Comparison of ENCODE assay signal across 8 mouse cellular contexts in genomic region chr6:17307461-17308115, GRCm38 (mm10). TPM values are rescaled to one million over a fixed set of nuclear protein-coding genes. Genes with fewer than 3 reads are reported as not detected.
A peak's percentile ranks its signal among the peaks of the same experiment; 100 is the strongest.
DNase-seq lines count a peak whose midpoint lies in the region; ATAC-seq and TF ChIP-seq lines count a peak whose summit lies in the region.

No protein-coding gene starts in this region.

- peak; percentile 57 for DNase-seq in brain, embryonic 14.5 days (ENCODE audit: low read depth)
- peak; percentile 78 to 79 for DNase-seq in heart, postnatal 10 days
- DNase-seq in kidney, postnatal 25 days: peak; percentile 78 to 85
- peak; percentile 31 for DNase-seq in thymus, postnatal 25 days

- H3K9me3 ChIP-seq in forebrain, embryonic 15.5 days: no peaks in the 10 kb centered on the region
- H3K9me3 ChIP-seq in lung, embryonic 15.5 days: no peaks in the 10 kb centered on the region
- H3K9me3 ChIP-seq in neural tube, embryonic 15.5 days (replicated peaks): no peaks in the 10 kb centered on the region

- TF ChIP-seq POLR2A in brain, embryonic 14.5 days (IDR thresholded peaks at IDR 0.05; ENCODE audit: borderline replicate concordance, extremely low read depth, insufficient read depth, insufficient read length, poor library complexity, severe bottlenecking): no peak

- TF ChIP-seq CTCF in brain, embryonic 14.5 days (IDR thresholded peaks at IDR 0.05; ENCODE audit: borderline replicate concordance, extremely low read depth, insufficient read depth, insufficient read length): peak; percentile 69

- WGBS in forebrain, embryonic 15.5 days: 3% methylated on average over 31 of the region's 31 CpGs
- 2% methylated on average over 30 of the region's 31 CpGs for WGBS in lung, embryonic 15.5 days
- 3% methylated on average over 31 of the region's 31 CpGs for WGBS in neural tube, embryonic 15.5 days

- ATAC-seq in CD4-positive, CD25-positive, alpha-beta regulatory T cell, adult 4 months: peak; percentile 39
- peak; percentile 82 for ATAC-seq in forebrain, embryonic 15.5 days (replicated peaks)
- peak; percentile 82 for ATAC-seq in lung, embryonic 15.5 days (ENCODE audit: borderline replicate concordance, extremely low read depth, low FRiP score, low TSS enrichment)
- peak; percentile 74 for ATAC-seq in neural tube, embryonic 15.5 days (ENCODE audit: low FRiP score)

- H3K4me2 ChIP-seq in forebrain, embryonic 15.5 days (replicated peaks): peak overlapping the region; percentile 85
- peak overlapping the region; percentile 89 for H3K4me2 ChIP-seq in lung, embryonic 15.5 days
- peak overlapping the region; percentile 95 for H3K4me2 ChIP-seq in neural tube, embryonic 15.5 days

- 0 out of 2 replicates have a peak overlapping the region, but pooled peaks have one; percentile 28 for H3K9ac ChIP-seq in forebrain, embryonic 15.5 days (replicated peaks)
- peak overlapping the region; percentile 66 for H3K9ac ChIP-seq in lung, embryonic 15.5 days
- peak overlapping the region; percentile 36 for H3K9ac ChIP-seq in neural tube, embryonic 15.5 days (replicated peaks)

- no peak overlapping the region for H3K27ac ChIP-seq in forebrain, embryonic 15.5 days (replicated peaks)
- peak overlapping the region; percentile 93 for H3K27ac ChIP-seq in lung, embryonic 15.5 days
- no peak overlapping the region for H3K27ac ChIP-seq in neural tube, embryonic 15.5 days (replicated peaks)

- H3K36me3 ChIP-seq in forebrain, embryonic 15.5 days: no peaks in the 10 kb centered on the region
- H3K36me3 ChIP-seq in lung, embryonic 15.5 days: no peaks in the 10 kb centered on the region
- no peaks in the 10 kb centered on the region for H3K36me3 ChIP-seq in neural tube, embryonic 15.5 days

- peak overlapping the region; percentile 49 for H3K4me3 ChIP-seq in forebrain, embryonic 15.5 days
- H3K4me3 ChIP-seq in lung, embryonic 15.5 days: peak overlapping the region; percentile 56
- peak overlapping the region; percentile 47 for H3K4me3 ChIP-seq in neural tube, embryonic 15.5 days (replicated peaks)

- intact Hi-C loops in heart, postnatal 10 days (cut with DNase I): loop anchor here (1.0 to 2.0 kb wide), 4 partner anchors 51 to 197 kb away; no protein-coding TSS in a partner anchor

- peaks cover 18% of the 10 kb centered on the region for H3K27me3 ChIP-seq in forebrain, embryonic 15.5 days
- no peaks in the 10 kb centered on the region for H3K27me3 ChIP-seq in lung, embryonic 15.5 days
- peaks cover 16% of the 10 kb centered on the region for H3K27me3 ChIP-seq in neural tube, embryonic 15.5 days (replicated peaks)

- H3K4me1 ChIP-seq in forebrain, embryonic 15.5 days: peaks cover 25% of the 10 kb centered on the region
- peaks cover 20% of the 10 kb centered on the region for H3K4me1 ChIP-seq in lung, embryonic 15.5 days
- H3K4me1 ChIP-seq in neural tube, embryonic 15.5 days: peaks cover 25% of the 10 kb centered on the region

RNA-seq across cellular contexts. Expression of gene Cav1, which starts 1.5 kb away (rescaled TPM):
- not detected for polyA plus RNA-seq in CD4-positive, CD25-positive, alpha-beta regulatory T cell, adult 4 months (2017; shearing (Covaris generic))
- 17.6 and 25.1 TPM in 2 replicates for polyA plus RNA-seq in brain, embryonic 14.5 days (2012; rRNA removed)
- polyA plus RNA-seq in forebrain, embryonic 15.5 days (2015; fragmentation: Nextera tagmentation; extraction: Ambion mirVana): 30.1 and 32.3 TPM in 2 replicates
- total RNA-seq in heart, postnatal 10 days (2021): 100 to 1,000 TPM; 562 to 563 TPM
- 453 and 528 TPM in 2 replicates for polyA plus RNA-seq in lung, embryonic 15.5 days (2015; fragmentation: Nextera tagmentation; extraction: Ambion mirVana)
- polyA plus RNA-seq in neural tube, embryonic 15.5 days (2015; fragmentation: Nextera tagmentation; extraction: Ambion mirVana): 39.2 and 72.5 TPM in 2 replicates

RNA-seq across cellular contexts. Expression of gene Cav2, which starts 26.6 kb away (rescaled TPM):
- 1 to 10 TPM in 1 of 2 experiments, under 1 TPM in 1; 0.65 to 1.2 TPM for polyA plus RNA-seq in CD4-positive, CD25-positive, alpha-beta regulatory T cell, adult 4 months (2017; shearing (Covaris generic))
- polyA plus RNA-seq in brain, embryonic 14.5 days (2012; rRNA removed): 5.8 and 6.0 TPM in 2 replicates
- 10.9 and 12.0 TPM in 2 replicates for polyA plus RNA-seq in forebrain, embryonic 15.5 days (2015; fragmentation: Nextera tagmentation; extraction: Ambion mirVana)
- 10 to 100 TPM; 70.9 to 79.4 TPM for total RNA-seq in heart, postnatal 10 days (2021)
- 88.0 and 91.2 TPM in 2 replicates for polyA plus RNA-seq in lung, embryonic 15.5 days (2015; fragmentation: Nextera tagmentation; extraction: Ambion mirVana)
- polyA plus RNA-seq in neural tube, embryonic 15.5 days (2015; fragmentation: Nextera tagmentation; extraction: Ambion mirVana): 22.5 and 23.3 TPM in 2 replicates

Comparison
In these comparisons a context has a peak if more than half of its experiments do, and no peak if none do; other contexts are left out.
1. DNase-seq: peak in every context shown above with its lines; median percentile 82 in kidney, postnatal 25 days; 78 in heart, postnatal 10 days; 57 in brain, embryonic 14.5 days; 31 in thymus, postnatal 25 days.
2. RNA of gene Cav1, which starts 1.5 kb away (polyA plus RNA-seq): 453 to 528 TPM in lung, embryonic 15.5 days, 39.2 to 72.5 TPM in neural tube, embryonic 15.5 days, 30.1 to 32.3 TPM in forebrain, embryonic 15.5 days and 17.6 to 25.1 TPM in brain, embryonic 14.5 days; not detected in CD4-positive, CD25-positive, alpha-beta regulatory T cell, adult 4 months; every median in the first group is over 10 times any median in the second.
3. Peak in every context shown above with its lines, with median percentiles within 50 percentile points of each other: ATAC-seq, H3K4me2 ChIP-seq, H3K4me3 ChIP-seq and H3K9ac ChIP-seq.